ENCODE assay signal across 8 mouse cellular contexts in genomic region chr2:39008954-39009365, GRCm38 (mm10). TPM values are rescaled to one million over a fixed set of nuclear protein-coding genes. Genes with fewer than 3 reads are reported as not detected.
A peak's percentile ranks its signal among the peaks of the same experiment; 100 is the strongest.
DNase-seq lines count a peak whose midpoint lies in the region; ATAC-seq and TF ChIP-seq lines count a peak whose summit lies in the region.

No protein-coding gene starts in this region.

- TF ChIP-seq EP300 in ES-Bruce4 (IDR thresholded peaks at IDR 0.05; ENCODE audit: insufficient read depth, low read depth, low read length) = no peak

- H3K4me2 ChIP-seq in forebrain, embryonic 14.5 days (ENCODE audit: low read length) = peak overlapping the region; percentile 97
- H3K4me2 ChIP-seq in kidney, embryonic 16.5 days (replicated peaks; ENCODE audit: low read depth, low read length) = peak overlapping the region; percentile 85

- H3K27me3 ChIP-seq in erythroblast, embryonic 14.5 days (ENCODE audit: control insufficient read depth) = no peaks in the 10 kb centered on the region
- H3K27me3 ChIP-seq in ES-Bruce4 (ENCODE audit: control insufficient read depth, insufficient read depth, low read length, poor library complexity, severe bottlenecking) = no peaks in the 10 kb centered on the region
- no peaks in the 10 kb centered on the region for H3K27me3 ChIP-seq in forebrain, embryonic 14.5 days (replicated peaks; ENCODE audit: control insufficient read depth, insufficient read depth, low read length)
- no peaks in the 10 kb centered on the region for H3K27me3 ChIP-seq in kidney, embryonic 16.5 days (ENCODE audit: insufficient read depth, low read length)

- peaks cover 71% of the 10 kb centered on the region for H3K4me1 ChIP-seq in erythroblast, embryonic 14.5 days (ENCODE audit: control insufficient read depth)
- H3K4me1 ChIP-seq in ES-Bruce4 (ENCODE audit: control insufficient read depth, insufficient read depth, low read length) = no peaks in the 10 kb centered on the region
- H3K4me1 ChIP-seq in forebrain, embryonic 14.5 days (ENCODE audit: control insufficient read depth, insufficient read depth, low read length) = peaks cover 22% of the 10 kb centered on the region
- H3K4me1 ChIP-seq in kidney, embryonic 16.5 days (ENCODE audit: insufficient read depth, low read length) = peaks cover 27% of the 10 kb centered on the region

- peaks cover 46% of the 10 kb centered on the region for H3K36me3 ChIP-seq in erythroblast, embryonic 14.5 days (ENCODE audit: control insufficient read depth)
- H3K36me3 ChIP-seq in ES-Bruce4 (ENCODE audit: control insufficient read depth, insufficient read depth, low read length, poor library complexity, severe bottlenecking) = peaks cover 16% of the 10 kb centered on the region
- H3K36me3 ChIP-seq in forebrain, embryonic 14.5 days (ENCODE audit: control insufficient read depth, insufficient read depth, low read length) = peaks cover 20% of the 10 kb centered on the region
- peaks cover 13% of the 10 kb centered on the region for H3K36me3 ChIP-seq in kidney, embryonic 16.5 days (ENCODE audit: insufficient read depth, low read length)

- DNase-seq in forebrain, embryonic 14.5 days (ENCODE audit: low spot score) = peak; percentile 25
- peak; percentile 64 for DNase-seq in lung, postnatal 25 days (ENCODE audit: low spot score)
- peak; percentile 44 to 62 for DNase-seq in spleen, postnatal 14 days (ENCODE audit: low spot score in 2 of 2)
- no peak for DNase-seq in layer of hippocampus, adult 18-20 months (ENCODE audit: low spot score in 2 of 2)

- H3K9ac ChIP-seq in ES-Bruce4 (ENCODE audit: low read depth, poor library complexity, severe bottlenecking) = peak overlapping the region; percentile 77
- H3K9ac ChIP-seq in forebrain, embryonic 14.5 days (ENCODE audit: low read length) = peak overlapping the region; percentile 94
- H3K9ac ChIP-seq in kidney, embryonic 16.5 days (replicated peaks; ENCODE audit: low read length) = peak overlapping the region; percentile 83

- WGBS in forebrain, embryonic 14.5 days = 38% methylated on average over 3 of the region's 3 CpGs
- 2% methylated on average over 3 of the region's 3 CpGs for WGBS in kidney, embryonic 16.5 days

- TF ChIP-seq POLR2A in ES-Bruce4 (IDR thresholded peaks at IDR 0.05; ENCODE audit: insufficient read depth, low read length) = no peak

- no peak for TF ChIP-seq CTCF in ES-Bruce4 (IDR thresholded peaks at IDR 0.05; ENCODE audit: low read depth, low read length)

- H3K9me3 ChIP-seq in erythroblast, embryonic 14.5 days (ENCODE audit: control insufficient read depth, low read length) = no peaks in the 10 kb centered on the region
- no peaks in the 10 kb centered on the region for H3K9me3 ChIP-seq in ES-Bruce4 (replicated peaks; ENCODE audit: control insufficient read depth, insufficient read depth, low read length, poor library complexity, severe bottlenecking)
- H3K9me3 ChIP-seq in forebrain, embryonic 14.5 days (replicated peaks; ENCODE audit: control insufficient read depth, low read length) = no peaks in the 10 kb centered on the region
- H3K9me3 ChIP-seq in kidney, embryonic 16.5 days (ENCODE audit: low read length) = no peaks in the 10 kb centered on the region

- H3K4me3 ChIP-seq in erythroblast, embryonic 14.5 days (replicated peaks) = peak overlapping the region; percentile 99
- peak overlapping the region; percentile 74 for H3K4me3 ChIP-seq in ES-Bruce4 (ENCODE audit: low read depth, low read length)
- peak overlapping the region; percentile 87 for H3K4me3 ChIP-seq in forebrain, embryonic 14.5 days (ENCODE audit: low read depth, low read length)
- H3K4me3 ChIP-seq in kidney, embryonic 16.5 days (ENCODE audit: low read length) = peak overlapping the region; percentile 80

- no peak overlapping the region for H3K27ac ChIP-seq in ES-Bruce4 (ENCODE audit: insufficient read depth, low read length)
- no peak overlapping the region for H3K27ac ChIP-seq in forebrain, embryonic 14.5 days (ENCODE audit: low read depth, low read length)
- H3K27ac ChIP-seq in kidney, embryonic 16.5 days (ENCODE audit: low read length) = peak overlapping the region; percentile 95

- ATAC-seq in erythroblast, adult 5-6 weeks (replicated peaks; ENCODE audit: low FRiP score, poor library complexity, severe bottlenecking) = no peak
- ATAC-seq in forebrain, embryonic 14.5 days = no peak
- ATAC-seq in kidney, embryonic 16.5 days (ENCODE audit: low FRiP score, low TSS enrichment) = no peak

RNA-seq across cellular contexts. Expression of gene Rpl35, which starts 3.5 kb away (rescaled TPM):
- polyA plus RNA-seq in erythroblast, embryonic 14.5 days (2012) = 34.7 TPM in 2 replicates
- total RNA-seq in erythroblast, adult 5-6 weeks (2015; ENCODE audit: low replicate concordance) = 144 and 170 TPM in 2 replicates
- 142 and 181 TPM in 2 replicates for total RNA-seq in erythroblast, adult 5-6 weeks (2017; ENCODE audit: low replicate concordance)
- polyA plus RNA-seq in ES-Bruce4 (2011; ENCODE audit: insufficient read depth, insufficient read length, low read depth, missing spikeins) = 289 and 317 TPM in 2 replicates
- 779 and 875 TPM in 2 replicates for polyA plus RNA-seq in forebrain, embryonic 14.5 days (2014; fragmentation: Nextera tagmentation; extraction: Ambion mirVana)
- 768 and 780 TPM in 2 replicates for polyA plus RNA-seq in kidney, embryonic 16.5 days (2015; fragmentation: Nextera tagmentation; extraction: Ambion mirVana)
- 100 to 1,000 TPM; 283 to 295 TPM for total RNA-seq in layer of hippocampus, adult 18-20 months (2021)

RNA-seq across cellular contexts. Expression of gene Arpc5l, which starts 3.8 kb away (rescaled TPM):
- polyA plus RNA-seq in erythroblast, embryonic 14.5 days (2012) = 8.1 and 8.6 TPM in 2 replicates
- 25.6 and 27.8 TPM in 2 replicates for total RNA-seq in erythroblast, adult 5-6 weeks (2015; ENCODE audit: low replicate concordance)
- total RNA-seq in erythroblast, adult 5-6 weeks (2017; ENCODE audit: low replicate concordance) = 13.5 and 14.1 TPM in 2 replicates
- polyA plus RNA-seq in ES-Bruce4 (2011; ENCODE audit: insufficient read depth, insufficient read length, low read depth, missing spikeins) = 49.7 and 55.2 TPM in 2 replicates
- polyA plus RNA-seq in forebrain, embryonic 14.5 days (2014; fragmentation: Nextera tagmentation; extraction: Ambion mirVana) = 142 and 144 TPM in 2 replicates
- polyA plus RNA-seq in kidney, embryonic 16.5 days (2015; fragmentation: Nextera tagmentation; extraction: Ambion mirVana) = 114 and 119 TPM in 2 replicates
- total RNA-seq in layer of hippocampus, adult 18-20 months (2021) = 10 to 100 TPM; 91.3 to 96.4 TPM

RNA-seq across cellular contexts. Expression of gene Wdr38, which starts 11.7 kb away (rescaled TPM):
- not detected in 2 replicates for polyA plus RNA-seq in erythroblast, embryonic 14.5 days (2012)
- total RNA-seq in erythroblast, adult 5-6 weeks (2015; ENCODE audit: low replicate concordance) = 0.19 TPM in 1 of 2 replicates, not detected in the other
- total RNA-seq in erythroblast, adult 5-6 weeks (2017; ENCODE audit: low replicate concordance) = not detected in 2 replicates
- 0.67 and 1.1 TPM in 2 replicates for polyA plus RNA-seq in ES-Bruce4 (2011; ENCODE audit: insufficient read depth, insufficient read length, low read depth, missing spikeins)
- polyA plus RNA-seq in forebrain, embryonic 14.5 days (2014; fragmentation: Nextera tagmentation; extraction: Ambion mirVana) = 1.4 and 1.8 TPM in 2 replicates
- 1.2 and 1.7 TPM in 2 replicates for polyA plus RNA-seq in kidney, embryonic 16.5 days (2015; fragmentation: Nextera tagmentation; extraction: Ambion mirVana)
- under 1 TPM; 0.71 to 0.79 TPM for total RNA-seq in layer of hippocampus, adult 18-20 months (2021)

RNA-seq across cellular contexts. Expression of gene Golga1, which starts 56.4 kb away (rescaled TPM):
- polyA plus RNA-seq in erythroblast, embryonic 14.5 days (2012) = 0.09 and 0.15 TPM in 2 replicates
- 4.2 and 8.6 TPM in 2 replicates for total RNA-seq in erythroblast, adult 5-6 weeks (2015; ENCODE audit: low replicate concordance)
- total RNA-seq in erythroblast, adult 5-6 weeks (2017; ENCODE audit: low replicate concordance) = 21.7 and 25.6 TPM in 2 replicates
- polyA plus RNA-seq in ES-Bruce4 (2011; ENCODE audit: insufficient read depth, insufficient read length, low read depth, missing spikeins) = 16.9 and 21.3 TPM in 2 replicates
- polyA plus RNA-seq in forebrain, embryonic 14.5 days (2014; fragmentation: Nextera tagmentation; extraction: Ambion mirVana) = 36.4 and 41.0 TPM in 2 replicates
- polyA plus RNA-seq in kidney, embryonic 16.5 days (2015; fragmentation: Nextera tagmentation; extraction: Ambion mirVana) = 25.8 and 27.2 TPM in 2 replicates
- total RNA-seq in layer of hippocampus, adult 18-20 months (2021) = 10 to 100 TPM; 31.4 to 34.5 TPM

Comparison
In these comparisons a context has a peak if more than half of its experiments do, and no peak if none do; other contexts are left out.
1. DNase-seq: peak in forebrain, embryonic 14.5 days (single experiment), lung, postnatal 25 days (single experiment) and spleen, postnatal 14 days (2 of 2); none in layer of hippocampus, adult 18-20 months (0 of 2).
2. Peak in every context shown above with its lines, with median percentiles within 50 percentile points of each other: H3K4me3 ChIP-seq and H3K9ac ChIP-seq.